Mouse (Mus musculus) fat pad, adult 2 months (tissue): ENCODE results near the gene Naa25.

Source experiments
- DNase-seq: peaks from one replicate; pipeline ENCODE4 v3.0.0-alpha.2; 2011; ENCODE audit warnings: low read depth, low spot score; ENCODE audit errors: extremely low read depth

Gene Naa25

GRCm38 (mm10) chr5:121452026-121452869 is 54.5 kb downstream of the Naa25 start, which contains the start of gene Erp29:
Erp29 (minus strand) TSS chr5:121452506.
- no peak for DNase-seq

- no peak for DNase-seq
Observed at GRCm38 (mm10) chr5:121452906-121453305, 55.2 kb downstream of the Naa25 start.

- DNase-seq: peak; percentile 78
Observed at GRCm38 (mm10) chr5:121453743-121454502, 56.2 kb downstream of the Naa25 start.

DNA sequence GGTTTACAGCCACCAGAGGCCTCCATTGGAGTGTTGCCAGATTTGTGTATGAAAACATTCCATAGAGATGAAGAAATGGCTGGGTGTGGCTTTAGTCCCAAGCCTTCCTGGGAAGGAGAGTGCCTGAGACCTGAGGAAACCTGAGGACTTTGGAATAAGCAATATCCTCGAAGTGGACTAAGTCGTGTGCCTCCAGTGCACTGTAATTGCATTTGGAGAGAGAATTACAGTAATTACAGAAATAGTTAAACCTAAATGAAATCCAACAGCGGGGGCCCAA is 56.7 kb downstream of the Naa25 start:
- no peak for DNase-seq

GRCm38 (mm10) chr5:121455510-121456265 is 58.0 kb downstream of the Naa25 start:
- peak; percentile 74 for DNase-seq

GRCm38 (mm10) chr5:121461339-121462170 is 63.8 kb downstream of the Naa25 start:
- no peak for DNase-seq

- DNase-seq: no peak
Observed at GRCm38 (mm10) chr5:121462171-121462502, 64.4 kb downstream of the Naa25 start.

- no peak for DNase-seq
Observed at GRCm38 (mm10) chr5:121462967-121463366, 65.2 kb downstream of the Naa25 start.

DNA sequence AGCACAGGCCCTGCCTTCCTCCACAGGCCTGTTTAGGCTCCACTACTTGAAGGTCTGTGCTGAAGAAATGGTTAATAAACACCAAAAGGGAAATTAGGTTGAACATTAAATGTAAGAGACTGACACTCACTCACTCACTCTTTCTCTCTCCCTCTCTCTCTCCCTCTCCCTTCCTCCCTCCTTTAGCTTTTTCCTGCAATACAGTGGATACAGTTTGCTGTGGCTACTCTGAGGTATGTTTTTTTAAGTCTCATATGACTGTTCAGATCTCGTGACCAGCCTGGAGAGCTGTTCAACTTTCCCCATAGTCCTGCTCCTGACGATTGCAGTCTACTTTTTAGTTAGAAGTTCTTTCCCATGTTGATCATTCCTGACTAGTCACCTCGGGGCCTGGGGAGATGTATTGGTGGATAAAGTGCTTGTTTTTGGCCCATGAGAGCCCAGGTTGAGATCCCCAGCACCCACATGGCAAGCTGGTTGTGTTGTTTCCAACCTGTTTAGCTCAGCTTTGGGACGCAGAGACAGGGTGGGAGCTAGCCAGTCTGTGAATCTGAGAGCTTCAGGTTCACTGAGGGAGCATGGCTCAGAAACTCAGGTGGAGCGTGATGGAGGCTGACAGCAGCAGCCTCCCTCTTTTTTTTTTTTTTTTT is 66.0 kb downstream of the Naa25 start:
- no peak for DNase-seq

GRCm38 (mm10) chr5:121469566-121469965 is 71.8 kb downstream of the Naa25 start:
- no peak for DNase-seq

GRCm38 (mm10) chr5:121472411-121472810 is 74.7 kb downstream of the Naa25 start:
- no peak for DNase-seq

GRCm38 (mm10) chr5:121474610-121475009 is 76.9 kb downstream of the Naa25 start:
- no peak for DNase-seq

DNA sequence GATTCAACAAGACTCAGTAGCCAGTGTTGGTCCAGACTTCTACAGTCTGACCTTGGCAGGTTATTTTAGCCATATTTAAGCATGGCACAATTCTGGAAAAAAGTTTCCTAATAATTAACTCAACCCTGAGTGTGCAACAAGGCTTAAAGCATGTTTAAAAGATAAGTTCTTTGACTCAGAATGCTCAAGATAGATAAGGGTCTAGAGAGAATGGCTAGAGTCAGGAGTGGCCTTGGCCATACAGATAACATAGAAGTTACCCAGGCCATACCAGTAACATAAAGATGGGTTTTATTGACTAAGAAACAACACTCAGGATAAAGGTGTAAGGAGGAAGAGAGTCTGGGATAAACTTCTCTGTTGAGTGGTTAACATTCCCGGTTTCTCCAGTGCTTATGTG is 78.3 kb downstream of the Naa25 start:
- no peak for DNase-seq

DNA sequence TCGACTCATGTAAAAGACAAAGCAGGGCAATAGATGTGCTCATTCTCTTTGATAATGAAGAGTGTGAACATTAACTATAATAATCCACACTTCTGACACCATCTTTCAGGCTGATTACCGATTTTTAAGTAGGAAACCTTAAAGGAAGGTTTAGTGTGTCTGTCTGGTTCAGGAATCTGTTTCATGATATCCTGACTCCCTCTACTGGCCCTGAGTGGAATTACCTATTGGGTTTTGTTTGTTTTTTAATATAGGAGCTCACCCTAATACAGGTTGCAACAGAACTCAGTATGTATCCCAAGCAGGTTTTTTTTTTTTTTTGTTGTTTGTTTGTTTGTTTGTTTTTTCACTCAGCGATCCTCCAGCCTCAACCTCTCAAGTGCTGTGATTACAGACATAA is 79.9 kb downstream of the Naa25 start:
- no peak for DNase-seq

DNA sequence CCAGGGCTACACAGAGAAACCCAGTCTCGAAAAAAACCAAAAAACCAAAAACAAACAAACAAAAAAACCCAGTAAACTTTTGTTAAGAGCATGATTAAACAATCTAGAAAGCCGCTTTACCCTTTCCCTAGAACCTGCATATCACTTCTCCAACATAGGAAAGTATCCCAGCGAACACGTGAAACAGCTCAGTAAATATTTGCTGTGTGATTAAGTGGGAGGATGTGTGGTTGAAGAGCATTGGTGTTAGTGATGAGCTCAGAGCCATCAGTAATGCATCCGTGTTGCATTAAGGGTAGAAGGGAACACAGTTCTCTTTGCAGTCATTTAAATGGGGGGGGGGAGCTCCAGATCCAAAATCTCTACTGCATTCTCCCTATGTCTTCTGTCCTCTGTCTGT is 87.1 kb downstream of the Naa25 start:
- DNase-seq: no peak

GRCm38 (mm10) chr5:121493305-121493704 is 95.6 kb downstream of the Naa25 start:
- DNase-seq: no peak
